Mouse (Mus musculus) gastrocnemius, postnatal 4 days (tissue): ENCODE results near the gene Scml4. TPM values are rescaled to one million over a fixed set of nuclear protein-coding genes. Genes with fewer than 3 reads are reported as not detected.

Source experiments
- DNase-seq, 2 experiments: peaks; one replicate each; pipeline ENCODE4 v3.0.0; 2021 to 2022; ENCODE audit warnings: low spot score in 2 of 2, mixed read lengths in 2 of 2
- total RNA-seq, 2 experiments: library from RNA; stranded (reverse); gene quantifications; 2 replicates each; pipeline ENCODE4 v1.2.3; 2021

Gene Scml4
- total RNA-seq, 2 experiments from 2014 or later = 2.4 to 2.9 TPM

DNA sequence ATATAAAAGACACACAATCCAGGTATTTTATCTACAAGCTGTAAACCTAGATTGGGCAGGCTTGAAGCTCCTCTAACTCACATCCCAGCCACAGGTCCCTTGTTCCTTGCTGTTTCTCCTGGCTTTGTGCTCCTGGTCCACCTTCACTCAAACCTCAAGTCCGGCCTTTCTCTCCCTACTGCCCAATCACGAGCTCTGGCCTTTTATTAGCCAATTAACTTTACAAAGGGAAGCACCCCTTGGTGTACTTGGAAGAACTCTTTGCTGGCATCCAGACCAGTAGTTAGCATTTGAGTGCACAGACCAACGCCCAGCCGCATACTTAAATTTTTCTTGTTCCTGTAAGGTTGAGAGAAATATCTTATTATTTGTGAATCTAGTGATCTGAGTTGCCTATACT is 85.1 kb downstream of the Scml4 start:
- DNase-seq = no peak

DNA sequence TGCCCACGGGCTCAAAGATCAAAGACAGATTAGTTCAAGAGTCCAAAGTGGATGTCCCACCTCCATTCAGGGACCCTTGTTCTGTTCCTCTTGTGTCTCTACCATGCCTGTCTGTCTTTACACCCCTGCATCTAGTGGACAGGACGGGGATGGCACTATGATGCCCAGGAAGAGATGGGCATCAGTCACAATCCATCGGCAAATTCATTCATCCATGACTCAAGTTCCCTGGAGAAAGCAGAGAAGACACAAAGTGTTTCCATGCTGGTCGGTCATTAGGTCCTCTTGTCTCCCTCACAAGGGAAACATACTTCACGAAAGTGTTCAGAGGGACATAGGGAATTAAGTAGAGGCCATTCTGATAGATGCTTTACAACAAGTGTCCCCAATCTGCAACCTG is 87.2 kb downstream of the Scml4 start:
- DNase-seq = no peak

DNA sequence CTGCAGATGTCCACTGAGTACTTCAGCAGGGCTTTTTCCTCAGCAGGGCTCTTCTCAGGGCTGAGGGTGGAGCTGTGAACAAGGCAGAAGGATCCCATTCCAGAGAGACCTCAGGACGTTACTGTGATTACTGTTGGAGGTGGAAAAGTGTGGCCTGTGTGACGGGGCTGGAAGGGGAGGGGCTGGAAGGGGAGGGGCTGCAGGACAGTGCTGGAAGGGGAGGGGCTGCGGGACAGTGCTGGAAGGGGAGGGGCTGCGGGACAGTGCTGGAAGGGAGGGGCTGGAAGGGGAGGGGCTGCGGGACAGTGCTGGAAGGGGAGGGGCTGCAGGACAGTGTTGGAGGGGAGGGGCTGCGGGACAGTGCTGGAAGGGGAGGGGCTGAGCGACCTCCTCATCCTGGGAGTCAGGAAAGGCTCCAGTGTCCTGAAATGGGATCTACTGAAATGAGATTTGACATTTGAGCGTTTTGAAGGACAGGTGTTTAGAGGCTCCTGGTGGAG is 90.1 kb downstream of the Scml4 start:
- no peak for DNase-seq

DNA sequence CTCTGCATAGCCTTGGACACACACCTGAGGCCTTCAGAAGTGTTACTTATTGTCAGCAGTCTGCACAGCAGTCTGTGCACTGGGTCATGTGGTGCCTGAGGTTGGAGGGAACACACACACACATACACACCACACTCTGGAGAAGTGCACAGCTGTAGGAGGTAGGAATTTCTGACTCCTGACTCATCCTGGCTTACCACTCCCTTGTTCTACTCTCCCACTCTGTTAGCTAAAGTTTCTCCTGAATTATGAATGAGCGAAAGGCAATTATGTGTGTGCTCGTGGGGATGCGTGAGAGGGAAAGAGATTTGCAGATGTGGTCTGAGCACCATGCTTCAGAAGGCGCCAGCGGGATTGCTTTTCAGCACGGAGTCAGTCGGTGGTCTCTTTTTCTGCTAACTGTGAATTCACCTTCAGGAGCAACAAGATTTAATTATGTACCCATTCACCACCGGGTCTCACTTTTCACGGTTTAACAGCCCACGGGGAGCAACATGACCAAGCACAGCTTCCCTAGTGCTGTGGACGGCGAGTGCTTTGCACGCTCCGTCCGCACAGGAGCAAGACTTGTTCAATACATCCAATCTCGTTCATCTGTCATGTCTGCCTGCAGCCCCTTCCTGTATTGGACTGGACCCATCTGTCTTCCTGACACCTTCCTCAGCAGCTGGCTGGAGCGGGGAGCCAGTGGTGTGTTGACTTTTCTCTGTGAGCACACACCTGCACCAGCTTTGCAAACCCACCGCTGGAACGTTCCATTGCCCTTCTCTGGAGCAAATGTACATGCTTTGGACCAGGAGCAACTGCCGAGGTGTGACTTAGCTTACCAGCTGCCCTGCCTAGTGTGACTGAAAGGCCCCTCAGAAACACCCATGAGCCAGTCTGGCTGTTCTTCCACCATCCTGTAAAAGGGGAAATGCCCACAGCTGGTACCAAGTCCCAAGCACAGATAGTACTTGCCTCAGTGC is 91.2 kb downstream of the Scml4 start:
- no peak for DNase-seq

DNA sequence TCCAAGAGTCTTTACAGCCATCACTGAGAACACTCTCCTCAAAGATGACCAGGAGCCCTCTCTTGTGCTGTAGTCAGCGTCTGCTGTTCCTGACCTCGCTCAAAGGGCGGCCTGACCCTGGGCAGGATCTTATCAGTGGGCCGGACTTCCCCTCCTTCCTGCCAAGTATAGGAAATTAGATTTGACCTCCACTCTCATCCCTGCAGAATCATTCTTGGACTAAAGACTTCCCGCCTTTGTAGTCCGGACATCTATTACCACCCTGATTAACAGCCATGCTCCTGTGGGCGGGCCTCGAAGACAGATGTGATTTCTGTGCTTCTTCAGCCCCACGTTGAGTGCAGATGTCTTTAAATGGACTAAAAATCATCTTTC is 91.9 kb downstream of the Scml4 start:
- no peak for DNase-seq

DNA sequence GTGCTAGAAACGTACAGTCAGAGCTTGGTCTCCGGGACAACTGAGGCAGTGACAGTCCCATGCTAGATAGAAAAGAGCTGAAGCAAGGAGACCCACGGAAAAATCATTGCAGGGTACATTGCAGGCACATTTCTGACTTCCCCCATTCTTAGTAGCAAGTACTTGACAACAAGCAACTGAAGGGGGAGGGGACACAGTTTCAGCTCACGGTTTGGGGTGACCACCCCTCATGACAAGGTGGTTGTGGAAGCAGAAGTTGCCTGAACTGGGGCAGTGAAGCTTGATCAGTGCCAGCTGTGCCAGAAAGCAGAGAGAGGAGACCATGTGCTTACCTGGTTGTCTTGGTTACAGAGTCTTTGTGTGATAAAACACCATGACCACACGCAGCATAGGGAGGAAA is 93.4 kb downstream of the Scml4 start:
- DNase-seq = no peak

DNA sequence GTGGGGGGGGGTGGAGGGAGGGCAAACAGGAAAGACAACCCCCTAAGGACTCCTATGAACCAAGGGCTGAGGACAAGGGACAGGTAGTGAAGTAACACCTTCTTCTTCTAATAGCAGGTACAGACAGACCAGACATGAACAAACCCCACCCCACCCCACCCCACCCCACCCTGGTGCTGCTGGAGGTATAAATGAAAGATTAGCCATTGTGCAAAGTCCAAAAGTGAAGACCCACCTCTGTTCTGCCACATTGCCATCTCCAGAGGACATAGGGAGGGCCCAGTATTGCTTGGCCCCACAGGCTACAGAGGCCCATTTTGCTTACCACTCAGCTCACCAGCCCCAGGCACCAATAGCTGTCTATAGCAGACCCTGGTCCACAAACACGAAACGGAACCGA is 95.0 kb downstream of the Scml4 start:
- DNase-seq = no peak

DNA sequence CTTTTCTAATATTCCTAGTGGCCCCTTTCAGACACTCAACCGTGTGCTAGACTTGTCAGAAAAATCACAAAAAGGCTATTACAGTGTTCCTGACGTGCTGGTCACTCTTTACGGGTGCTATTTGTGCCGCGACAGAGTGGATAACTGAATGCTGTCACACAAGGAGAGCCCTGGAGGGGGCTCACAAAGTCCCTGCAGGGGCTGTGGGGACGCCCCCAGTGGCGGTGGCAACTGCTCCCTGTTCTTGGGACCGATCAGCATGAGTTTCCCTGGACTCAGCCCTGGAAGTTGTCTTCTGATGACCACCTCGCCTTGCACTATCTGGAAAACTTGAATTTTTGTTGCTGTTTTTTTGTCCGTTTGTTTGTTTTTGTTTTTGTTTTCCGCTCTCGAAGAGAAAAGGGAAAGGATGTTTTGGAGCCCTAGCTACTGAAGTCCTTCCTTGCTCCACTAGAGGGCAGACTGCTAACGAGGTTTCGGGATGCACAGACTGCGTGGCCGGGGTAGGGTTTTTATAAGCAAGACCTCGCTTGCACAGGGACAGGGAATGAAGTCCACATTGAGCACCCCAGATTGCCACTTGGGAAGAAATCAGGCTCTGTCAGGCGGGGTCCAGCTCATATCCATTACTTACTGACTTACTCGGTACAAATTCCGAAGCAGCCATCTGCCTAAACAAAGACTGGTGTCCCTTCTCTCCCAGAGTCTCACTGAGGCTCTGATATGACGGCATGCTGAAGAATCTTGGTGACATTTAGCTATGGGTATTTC is 97.9 kb downstream of the Scml4 start:
- peak; percentile 47 to 73 for DNase-seq

DNA sequence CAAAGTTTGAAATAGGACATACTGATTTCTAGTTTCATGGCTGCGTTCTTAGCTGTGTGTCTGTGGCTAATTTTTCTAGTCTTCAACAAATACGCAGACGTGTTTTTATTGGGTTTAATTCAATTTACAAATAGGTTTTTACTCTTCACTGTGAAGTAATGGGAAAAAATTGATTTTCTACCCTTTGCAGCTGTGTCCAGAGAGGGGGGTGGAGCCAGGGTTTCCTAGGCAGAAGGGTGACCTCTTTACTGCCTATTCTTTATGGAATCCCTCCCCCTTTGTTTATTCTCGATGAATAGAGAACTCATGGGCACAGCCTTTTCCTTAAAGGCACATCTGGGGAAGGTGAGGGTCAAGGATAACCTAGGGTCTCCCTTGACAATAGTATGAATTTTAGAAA is 98.5 kb downstream of the Scml4 start:
- DNase-seq = no peak

DNA sequence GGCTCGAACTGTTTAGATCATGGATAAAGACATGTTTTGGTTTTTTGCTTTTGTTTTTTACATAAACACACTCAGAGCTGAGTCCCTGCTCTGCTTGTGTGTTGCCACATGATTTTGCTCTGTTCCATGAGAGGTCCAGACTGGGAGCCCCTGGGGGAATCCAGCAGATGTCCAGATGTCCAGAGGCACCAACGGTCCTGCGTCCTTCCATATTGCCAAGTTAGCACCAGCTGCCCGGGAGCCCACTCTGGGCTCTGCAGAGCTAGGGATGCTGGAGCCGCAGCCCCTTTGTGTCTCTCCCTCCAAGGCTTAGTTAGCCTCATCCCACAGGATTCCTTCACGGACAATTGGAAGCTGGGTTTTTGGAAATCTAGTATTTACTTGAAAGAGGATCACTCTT is 101.6 kb downstream of the Scml4 start:
- no peak for DNase-seq

DNA sequence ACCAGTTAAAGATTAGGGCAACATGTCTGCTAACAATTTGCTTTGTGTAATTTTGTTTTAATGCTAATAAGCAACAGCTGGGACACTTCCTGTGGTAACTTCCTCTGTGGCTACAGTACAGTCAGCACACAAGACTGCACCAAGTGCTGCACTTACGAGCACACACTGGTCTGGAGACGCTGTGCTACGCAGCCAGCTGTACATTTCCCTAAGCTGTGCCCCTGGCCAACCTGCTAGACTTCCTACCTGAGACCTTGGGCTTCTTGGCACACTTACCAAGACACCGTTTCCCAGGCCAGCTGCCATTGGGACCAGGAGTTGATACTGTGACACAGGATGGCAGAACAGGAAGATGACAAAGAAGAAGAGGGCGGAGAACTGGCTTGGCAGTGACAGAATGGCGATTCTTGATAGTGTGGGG is 102.0 kb downstream of the Scml4 start:
- DNase-seq = no peak

DNA sequence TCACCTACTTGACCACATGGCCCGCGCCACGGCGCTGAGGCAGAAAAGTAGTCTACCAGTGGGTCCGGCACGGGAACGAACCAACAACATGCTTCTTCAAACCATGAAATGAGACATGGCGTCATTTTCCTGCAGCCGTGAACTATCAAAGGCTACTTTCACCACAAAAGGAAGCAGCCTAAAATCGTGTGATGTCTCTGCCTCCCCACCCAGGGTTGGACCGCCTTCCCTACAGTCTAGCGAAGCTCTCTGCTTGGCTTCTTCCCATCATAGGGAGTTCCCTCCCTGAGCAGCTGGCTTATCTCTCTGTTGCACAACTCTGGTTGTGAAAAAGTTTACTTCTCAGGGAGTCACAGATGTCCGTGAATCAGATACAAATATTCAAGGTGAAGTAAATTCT is 102.5 kb downstream of the Scml4 start:
- DNase-seq = no peak

DNA sequence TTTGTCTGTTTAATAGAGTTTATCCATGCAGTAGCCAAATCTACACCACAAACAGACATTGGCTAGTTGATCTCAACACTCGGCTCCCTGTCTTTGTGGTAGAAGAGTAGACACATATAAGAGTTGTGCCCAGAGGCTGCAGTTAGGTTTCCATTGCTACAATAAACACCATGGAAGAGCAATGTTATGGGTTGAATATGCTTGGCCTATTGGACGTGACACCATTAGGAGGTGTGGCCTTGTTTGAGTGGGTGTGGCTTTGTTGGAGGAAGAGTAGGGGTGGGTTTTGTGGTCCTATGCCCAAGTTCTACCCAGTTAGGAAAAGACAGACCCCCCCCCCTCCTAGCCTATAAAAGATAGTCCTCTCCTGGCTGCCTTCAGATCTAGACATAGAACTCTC is 102.9 kb downstream of the Scml4 start:
- DNase-seq = no peak

DNA sequence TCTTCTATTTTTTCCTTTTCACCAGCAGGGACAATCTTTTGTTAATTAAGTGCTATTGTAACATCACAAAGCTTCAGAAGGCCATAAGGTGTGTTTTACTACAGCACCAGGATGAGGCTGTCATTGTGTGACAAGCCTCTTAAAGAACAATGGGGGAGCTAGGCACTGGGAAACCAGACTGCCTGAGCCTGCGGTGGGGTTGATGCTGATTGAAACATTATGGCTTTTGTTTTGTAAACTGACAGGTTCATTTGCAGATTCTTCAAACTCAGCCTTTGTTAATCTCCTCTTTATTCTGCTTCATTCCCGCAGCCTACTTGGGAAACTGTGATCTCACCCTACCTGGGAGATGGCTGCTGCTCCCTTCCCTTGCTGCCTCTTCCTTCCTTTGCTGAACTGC is 108.2 kb downstream of the Scml4 start:
- DNase-seq = no peak

DNA sequence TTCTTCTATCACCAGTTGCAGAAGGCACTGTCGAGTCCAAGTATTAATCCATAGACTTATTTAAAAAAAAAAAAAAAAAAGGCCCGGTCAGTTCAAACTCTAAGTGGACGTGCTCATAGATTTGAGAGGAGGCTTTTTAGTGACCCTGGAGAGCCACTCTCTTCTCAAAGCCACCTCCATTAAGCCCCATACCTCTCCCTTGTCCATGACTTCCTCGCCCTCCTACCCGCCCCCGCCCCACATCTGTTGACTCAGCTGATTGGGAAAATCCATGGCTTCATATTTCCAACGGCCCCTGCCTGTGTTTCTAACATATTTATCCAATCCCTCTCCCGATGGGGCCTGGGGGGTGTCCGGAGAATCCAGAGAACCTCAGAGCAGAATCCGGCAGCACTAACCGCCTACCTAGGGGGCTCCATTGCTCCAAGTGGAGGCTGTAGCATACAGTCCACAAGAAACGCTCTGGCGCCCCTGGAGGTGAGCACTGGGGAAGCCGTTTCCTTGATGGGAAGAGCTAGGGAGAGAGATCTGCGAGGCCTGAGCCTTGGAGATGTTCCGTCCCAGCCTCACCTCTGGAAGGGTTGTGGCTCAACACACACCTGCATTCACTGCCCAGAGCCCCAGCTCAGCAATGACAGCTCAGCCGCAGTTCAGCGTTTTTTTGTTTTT is 112.5 kb downstream of the Scml4 start:
- DNase-seq = peak; percentile 72 to 79

DNA sequence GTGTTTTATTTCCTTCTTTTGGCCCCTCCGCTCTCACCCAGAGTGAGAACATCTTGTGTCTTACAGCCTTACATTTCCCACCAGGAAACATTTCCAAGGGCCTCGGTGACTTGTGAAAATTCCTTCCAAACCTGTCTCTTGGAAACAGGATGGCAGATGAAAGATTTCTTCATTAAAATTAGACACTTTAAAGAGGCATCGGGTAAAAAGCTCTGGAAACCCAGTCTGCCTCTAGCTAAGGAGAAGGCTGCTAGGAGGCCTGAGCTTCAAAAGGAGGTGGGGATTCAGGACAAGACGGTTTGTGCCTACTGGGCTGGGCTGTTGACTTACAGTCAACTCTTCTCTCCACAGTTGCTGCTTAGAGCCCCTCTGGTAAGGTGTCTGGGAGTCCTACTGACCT is 113.4 kb downstream of the Scml4 start:
- DNase-seq = no peak

DNA sequence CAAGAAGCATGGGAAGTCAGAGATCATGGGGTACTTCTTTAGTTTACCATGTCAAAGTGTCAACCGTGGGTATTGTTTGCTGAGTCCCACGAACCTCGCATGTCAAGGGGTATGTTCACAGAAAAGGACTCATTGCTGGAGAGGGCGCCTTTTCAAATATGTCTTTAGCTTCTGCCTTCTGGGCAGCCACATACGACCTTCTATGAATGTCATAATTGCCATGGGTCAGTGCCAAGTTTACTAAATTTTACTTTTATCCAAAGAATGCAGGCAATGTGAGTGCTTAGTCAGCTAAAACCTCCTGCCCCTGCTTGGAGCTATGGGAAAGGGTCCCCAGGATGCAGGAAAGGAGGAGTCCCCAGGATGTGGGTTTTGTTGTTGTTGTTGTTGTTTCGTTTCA is 116.4 kb downstream of the Scml4 start:
- DNase-seq = no peak

DNA sequence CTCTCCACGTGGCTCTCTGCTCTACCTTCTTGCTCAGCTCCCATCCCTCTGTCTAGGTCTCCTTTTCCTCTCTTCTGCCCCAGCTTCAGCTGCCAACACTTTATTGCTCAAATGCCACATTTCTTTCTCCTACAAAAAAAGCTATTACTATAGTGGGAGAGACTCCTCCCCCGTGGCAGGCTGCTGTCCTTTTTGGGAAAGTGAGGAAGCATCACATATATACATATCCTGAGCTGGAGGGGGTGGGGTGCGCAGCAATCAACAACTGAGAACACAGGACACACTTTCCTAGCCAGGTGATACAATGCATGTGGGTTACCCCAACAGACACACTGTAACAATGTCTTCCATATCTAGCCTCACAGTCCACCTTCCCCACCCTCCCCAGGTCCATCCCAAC is 118.2 kb downstream of the Scml4 start:
- DNase-seq = no peak

DNA sequence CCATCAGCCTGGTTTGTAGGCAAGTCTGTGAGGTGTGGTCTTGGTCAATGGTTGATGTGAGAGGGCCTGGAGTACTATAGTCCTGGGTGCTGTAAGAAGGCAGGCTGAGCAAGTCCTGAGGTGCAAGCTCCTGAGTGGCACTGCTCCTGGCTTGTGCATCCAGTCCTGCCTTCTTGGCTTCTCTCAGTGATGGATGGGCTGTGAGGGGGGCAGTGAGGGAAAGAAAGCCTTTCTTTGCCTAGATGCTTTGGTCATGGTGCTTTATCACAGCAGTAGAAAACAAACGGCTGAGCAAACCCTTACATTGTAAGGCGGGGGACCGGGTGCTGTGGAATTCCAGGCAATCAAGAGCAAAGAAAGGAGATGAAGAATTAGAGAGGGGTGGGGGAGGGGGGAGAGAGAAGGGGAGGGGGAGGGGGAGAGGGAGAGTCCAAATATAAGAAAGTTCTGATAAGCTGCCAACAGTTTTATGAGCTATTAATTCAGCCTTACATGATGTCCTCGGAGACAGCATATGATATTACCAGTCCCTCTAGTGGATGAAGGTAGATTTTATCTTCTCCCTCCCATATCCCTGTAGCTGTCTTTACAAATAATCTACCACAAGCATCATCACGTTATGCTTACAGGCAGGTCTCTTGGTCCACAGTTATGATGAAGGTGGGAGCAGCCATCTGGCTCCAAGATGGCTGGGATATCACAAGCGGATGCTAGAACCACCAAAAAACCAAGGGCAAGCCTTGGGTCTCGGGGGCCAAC is 121.0 kb downstream of the Scml4 start:
- DNase-seq = no peak

DNA sequence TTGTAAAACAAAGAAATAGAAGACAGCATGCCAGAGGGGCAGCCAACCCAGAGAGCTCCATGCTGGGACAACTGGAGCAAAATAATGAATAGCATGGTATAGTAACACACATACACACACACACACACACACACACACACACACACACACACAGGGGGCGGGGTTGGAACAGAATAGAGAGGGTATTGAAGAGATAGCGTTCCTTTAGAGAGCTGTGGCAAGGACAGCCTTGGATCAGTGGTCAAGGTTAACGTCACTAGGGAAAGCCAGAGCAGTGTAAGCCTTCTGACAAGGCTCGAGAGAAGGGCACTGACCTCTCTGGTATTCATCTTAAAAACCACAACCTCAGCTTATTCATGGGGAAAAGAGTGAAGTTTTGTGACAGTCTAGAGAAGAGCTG is 124.7 kb downstream of the Scml4 start:
- no peak for DNase-seq

DNA sequence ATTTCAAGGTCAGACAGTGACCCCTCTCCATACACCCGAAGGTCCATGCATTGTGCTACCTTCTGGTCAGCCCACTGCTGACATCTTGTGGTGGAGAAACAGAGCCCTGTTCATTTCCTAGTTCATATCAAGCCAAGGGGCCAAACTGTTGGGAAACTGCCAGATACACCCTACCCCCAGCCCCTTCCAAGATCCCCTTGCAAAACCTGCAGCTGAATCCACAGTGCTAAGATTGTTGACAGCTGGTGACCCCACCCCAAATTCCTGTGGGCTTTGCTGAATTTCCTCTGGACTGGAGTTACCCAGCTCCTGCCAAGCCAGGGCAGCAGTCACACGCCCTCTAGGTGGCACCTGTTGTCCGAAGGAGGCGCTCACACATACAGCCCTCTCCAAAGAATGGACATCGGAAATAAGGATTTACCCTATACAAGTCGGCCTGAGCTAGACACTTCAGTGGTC is 127.5 kb downstream of the Scml4 start:
- peak in 1 of 2 experiments; percentile 40 for DNase-seq
